Mouse (Mus musculus) bone marrow macrophage, adult 2 months (primary cell): ENCODE measurements around the gene Parp11.

Experiments used
- CTCF ChIP-seq: IDR thresholded peaks from 2 replicates; pipeline ENCODE4 v1.5.1; 2012; ENCODE audit warnings: low read depth, mild to moderate bottlenecking, low read length, moderate library complexity
- POLR2A ChIP-seq: IDR thresholded peaks from 2 replicates; pipeline ENCODE4 v1.6.1; 2012; ENCODE audit warnings: mild to moderate bottlenecking, low read depth, low read length, borderline replicate concordance

- TF ChIP-seq CTCF (no peak), POLR2A (no peak)
These were observed 75.7 kb downstream of the Parp11 start for GRCm38 (mm10) chr6:127522326-127522725.
